Mouse (Mus musculus): Measurements from ENCODE around the gene Vstm2b. TPM values are rescaled to one million over a fixed set of nuclear protein-coding genes. Genes with fewer than 3 reads are reported as not detected.
A peak's percentile ranks its signal among the peaks of the same experiment; 100 is the strongest.

Vstm2b gene
- polyA plus RNA-seq, 1 experiment = 2.6 TPM

- Histone ChIP-seq H3K27ac (ENCODE audit: insufficient read depth, low read depth, low read length) (no peak overlapping the region), H3K36me3 (ENCODE audit: control insufficient read depth, insufficient read depth, low read length) (no peaks in the 10 kb centered on the region), H3K4me1 (ENCODE audit: control insufficient read depth, insufficient read depth, low read length) (no peaks in the 10 kb centered on the region), H3K27me3 (replicated peaks; ENCODE audit: control insufficient read depth, insufficient read depth, low read length) (no peaks in the 10 kb centered on the region), H3K4me3 (ENCODE audit: insufficient read depth, low read depth, low read length) (no peak overlapping the region)
- 66% methylated on average over 6 of the region's 6 CpGs for WGBS
- DNase-seq = no peak
- TF ChIP-seq POLR2A (IDR thresholded peaks at IDR 0.05; ENCODE audit: low read depth, low read length) = no peak
- no peak for TF ChIP-seq CTCF (conservative IDR thresholded peaks at IDR 0.05; ENCODE audit: insufficient read depth, insufficient read length, low read depth, low read length)
Measured at GRCm38 (mm10) chr7:40921281-40921680, 23.2 kb downstream of the Vstm2b start.

GRCm38 (mm10) chr7:40922871-40923270 lies 24.7 kb downstream of the Vstm2b start:
- Histone ChIP-seq H3K36me3 (ENCODE audit: control insufficient read depth, insufficient read depth, low read length) (no peaks in the 10 kb centered on the region), H3K27ac (ENCODE audit: insufficient read depth, low read depth, low read length) (no peak overlapping the region), H3K27me3 (replicated peaks; ENCODE audit: control insufficient read depth, insufficient read depth, low read length) (no peaks in the 10 kb centered on the region), H3K4me1 (ENCODE audit: control insufficient read depth, insufficient read depth, low read length) (no peaks in the 10 kb centered on the region), H3K4me3 (ENCODE audit: insufficient read depth, low read depth, low read length) (no peak overlapping the region)
- 78% methylated on average over 4 of the region's 4 CpGs for WGBS
- DNase-seq = no peak
- TF ChIP-seq CTCF (conservative IDR thresholded peaks at IDR 0.05; ENCODE audit: insufficient read depth, insufficient read length, low read depth, low read length) (no peak), POLR2A (IDR thresholded peaks at IDR 0.05; ENCODE audit: low read depth, low read length) (no peak)

GRCm38 (mm10) chr7:40928391-40928790 lies 30.3 kb downstream of the Vstm2b start:
- Histone ChIP-seq H3K4me1 (ENCODE audit: control insufficient read depth, insufficient read depth, low read length) (no peaks in the 10 kb centered on the region), H3K27me3 (replicated peaks; ENCODE audit: control insufficient read depth, insufficient read depth, low read length) (no peaks in the 10 kb centered on the region), H3K27ac (ENCODE audit: insufficient read depth, low read depth, low read length) (no peak overlapping the region), H3K4me3 (ENCODE audit: insufficient read depth, low read depth, low read length) (no peak overlapping the region), H3K36me3 (ENCODE audit: control insufficient read depth, insufficient read depth, low read length) (no peaks in the 10 kb centered on the region)
- TF ChIP-seq CTCF (conservative IDR thresholded peaks at IDR 0.05; ENCODE audit: insufficient read depth, insufficient read length, low read depth, low read length) = no peak
- TF ChIP-seq POLR2A (IDR thresholded peaks at IDR 0.05; ENCODE audit: low read depth, low read length) = no peak
- 93% methylated on average over 2 of the region's 2 CpGs for WGBS
- no peak for DNase-seq

- H3K4me3 ChIP-seq (ENCODE audit: insufficient read depth, low read depth, low read length) = no peak overlapping the region
- no peaks in the 10 kb centered on the region for H3K27me3 ChIP-seq (replicated peaks; ENCODE audit: control insufficient read depth, insufficient read depth, low read length)
- H3K27ac ChIP-seq (ENCODE audit: insufficient read depth, low read depth, low read length) = no peak overlapping the region
- TF ChIP-seq POLR2A (IDR thresholded peaks at IDR 0.05; ENCODE audit: low read depth, low read length) (no peak), CTCF (conservative IDR thresholded peaks at IDR 0.05; ENCODE audit: insufficient read depth, insufficient read length, low read depth, low read length) (no peak)
- H3K36me3 ChIP-seq (ENCODE audit: control insufficient read depth, insufficient read depth, low read length) = no peaks in the 10 kb centered on the region
- DNase-seq = no peak
- WGBS = 61% methylated on average over 4 of the region's 4 CpGs
- no peaks in the 10 kb centered on the region for H3K4me1 ChIP-seq (ENCODE audit: control insufficient read depth, insufficient read depth, low read length)
Measured at GRCm38 (mm10) chr7:40936617-40937212, 38.6 kb downstream of the Vstm2b start.

GRCm38 (mm10) chr7:40939371-40939770 lies 41.2 kb downstream of the Vstm2b start:
- no peak overlapping the region for H3K4me3 ChIP-seq (ENCODE audit: insufficient read depth, low read depth, low read length)
- H3K36me3 ChIP-seq (ENCODE audit: control insufficient read depth, insufficient read depth, low read length) = no peaks in the 10 kb centered on the region
- TF ChIP-seq CTCF (conservative IDR thresholded peaks at IDR 0.05; ENCODE audit: insufficient read depth, insufficient read length, low read depth, low read length) (no peak), POLR2A (IDR thresholded peaks at IDR 0.05; ENCODE audit: low read depth, low read length) (no peak)
- no peak for DNase-seq
- H3K4me1 ChIP-seq (ENCODE audit: control insufficient read depth, insufficient read depth, low read length) = no peaks in the 10 kb centered on the region
- WGBS = 72% methylated on average over 1 of the region's 1 CpGs
- no peaks in the 10 kb centered on the region for H3K27me3 ChIP-seq (replicated peaks; ENCODE audit: control insufficient read depth, insufficient read depth, low read length)
- no peak overlapping the region for H3K27ac ChIP-seq (ENCODE audit: insufficient read depth, low read depth, low read length)

- H3K36me3 ChIP-seq (ENCODE audit: control insufficient read depth, insufficient read depth, low read length) = no peaks in the 10 kb centered on the region
- no peaks in the 10 kb centered on the region for H3K4me1 ChIP-seq (ENCODE audit: control insufficient read depth, insufficient read depth, low read length)
- DNase-seq = peak; percentile 16
- no peaks in the 10 kb centered on the region for H3K27me3 ChIP-seq (replicated peaks; ENCODE audit: control insufficient read depth, insufficient read depth, low read length)
- TF ChIP-seq CTCF (conservative IDR thresholded peaks at IDR 0.05; ENCODE audit: insufficient read depth, insufficient read length, low read depth, low read length) = peak; percentile 39; the same call in 1 of the 2 replicates
- no peak for TF ChIP-seq POLR2A (IDR thresholded peaks at IDR 0.05; ENCODE audit: low read depth, low read length)
- WGBS = 51% methylated on average over 3 of the region's 3 CpGs
- H3K27ac ChIP-seq (ENCODE audit: insufficient read depth, low read depth, low read length) = no peak overlapping the region
- H3K4me3 ChIP-seq (ENCODE audit: insufficient read depth, low read depth, low read length) = no peak overlapping the region
Measured at GRCm38 (mm10) chr7:40942233-40942935, 44.3 kb downstream of the Vstm2b start.

Other genes with a start within 250 kb of the Vstm2b start
- not detected in 2 replicates for gene 4930433I11Rik, start 89.2 kb downstream of the Vstm2b start, polyA plus RNA-seq (2012; rRNA removed)
- not detected in 2 replicates for gene Gm4884, start 134.4 kb downstream of the Vstm2b start, polyA plus RNA-seq (2012; rRNA removed)